Mouse (Mus musculus) kidney, adult 2 months (tissue): ENCODE measurements at regions not wholly inside any gene's neighbourhood (a gene's known extent, or its start where the extent isn't known, plus 50 kb on each side); places are given as distances from the start of the nearest gene placed in this dataset.

Experiments used
- CTCF ChIP-seq: fragments of 200-500 bp; conservative IDR thresholded peaks from 2 replicates; pipeline ENCODE4 v1.5.1; 2011; ENCODE audit warnings: low read depth, mild to moderate bottlenecking, control low read depth, low read length, moderate library complexity, mixed read lengths; ENCODE audit not compliant: insufficient read depth, insufficient read length
- POLR2A ChIP-seq: fragments of 200-500 bp; IDR thresholded peaks from one replicate; pipeline ENCODE4 v1.6.1; 2011; ENCODE audit warnings: low read depth, low read length, control low read depth

- no peak for TF ChIP-seq CTCF
- no peak for TF ChIP-seq POLR2A
These were observed 157.2 kb upstream of the Slc10a2 start for GRCm38 (mm10) chr8:5262316-5262715.
